ENCODE assay signal across 24 mouse cellular contexts in the genomic region with DNA sequence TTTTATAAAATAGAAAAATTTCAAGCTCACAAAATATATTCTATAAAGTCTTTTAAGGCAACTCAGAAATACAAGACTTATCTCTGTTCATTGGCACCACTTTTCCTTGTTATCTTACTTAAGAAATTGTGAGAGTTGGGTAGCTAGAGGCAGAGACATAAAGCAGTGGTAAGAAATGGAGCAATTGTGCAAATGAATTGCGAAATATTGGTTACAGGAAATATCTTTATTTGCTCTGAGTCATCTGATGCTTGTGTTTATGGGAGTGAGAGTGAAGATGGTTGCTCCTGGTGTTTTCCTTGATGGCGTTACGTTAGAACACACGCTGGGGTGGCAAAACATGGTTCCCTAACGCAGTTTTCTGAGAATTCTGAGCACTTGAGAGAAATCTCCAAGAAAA.
"Had no signal": no experiment of that assay in that cellular context is flagged by ENCODE, and none has a peak within 500 bp of the region (broad histone marks: within the 10 kb centered on the region; RNA-seq: fewer than 3 reads in every experiment).

No protein-coding gene starts in this region.

- H3K27me3 ChIP-seq: heart, embryonic 12.5 days; hindbrain, embryonic 12.5 days; intestine, embryonic 15.5 days; limb, embryonic 12.5 days; liver, embryonic 12.5 days had no signal

- DNase-seq: gastrocnemius, adult 2 months; gastrocnemius, postnatal 10 days; gastrocnemius, postnatal 25 days; heart, adult 18-20 months; heart, postnatal 10 days; heart, postnatal 4 days; kidney, adult 18-20 months; kidney, adult 8-10 months; kidney, postnatal 10 days; kidney, postnatal 25 days; kidney, postnatal 4 days; layer of hippocampus, postnatal 36 days; liver had no signal

- H3K36me3 ChIP-seq: heart, embryonic 10.5 days; heart, embryonic 12.5 days; hindbrain, embryonic 10.5 days; hindbrain, embryonic 12.5 days; intestine, embryonic 15.5 days; limb, embryonic 10.5 days; limb, embryonic 12.5 days; liver, embryonic 12.5 days had no signal

- H3K4me3 ChIP-seq: gastrocnemius, adult 2 months; heart, embryonic 10.5 days; heart, embryonic 12.5 days; hindbrain, embryonic 10.5 days; hindbrain, embryonic 12.5 days; intestine, embryonic 15.5 days; layer of hippocampus, adult 2 months; left cerebral cortex, adult 2 months; limb, embryonic 10.5 days; limb, embryonic 12.5 days; liver, embryonic 12.5 days had no signal

- H3K4me2 ChIP-seq: heart, embryonic 12.5 days; hindbrain, embryonic 12.5 days; hindbrain, embryonic 14.5 days; intestine, embryonic 15.5 days; limb, embryonic 12.5 days; liver, embryonic 12.5 days had no signal
